Mouse (Mus musculus): ENCODE measurements around the gene Snx29.

Snx29 gene

GRCm38 (mm10) chr16:11685264-11685663, 362.6 kb downstream of the Snx29 start:
- DNase-seq (ENCODE audit: low spot score in 2 of 2), result no peak

- DNase-seq (ENCODE audit: low spot score in 2 of 2), result no peak
Measured at GRCm38 (mm10) chr16:11685735-11686340, 363.1 kb downstream of the Snx29 start.

- DNase-seq (ENCODE audit: low spot score in 2 of 2), result no peak
Measured at GRCm38 (mm10) chr16:11687836-11688235, 365.1 kb downstream of the Snx29 start.

- no peak for DNase-seq (ENCODE audit: low spot score in 2 of 2)
Measured at GRCm38 (mm10) chr16:11688281-11689005, 365.7 kb downstream of the Snx29 start.

GRCm38 (mm10) chr16:11690097-11690496, 367.4 kb downstream of the Snx29 start:
- no peak for DNase-seq (ENCODE audit: low spot score in 2 of 2)

GRCm38 (mm10) chr16:11690756-11691155, 368.0 kb downstream of the Snx29 start:
- DNase-seq (ENCODE audit: low spot score in 2 of 2), result no peak

- DNase-seq (ENCODE audit: low spot score in 2 of 2), result no peak
Measured at GRCm38 (mm10) chr16:11691487-11692200, 368.9 kb downstream of the Snx29 start.

- no peak for DNase-seq (ENCODE audit: low spot score in 2 of 2)
Measured at GRCm38 (mm10) chr16:11692744-11693143, 370.0 kb downstream of the Snx29 start.

- no peak for DNase-seq (ENCODE audit: low spot score in 2 of 2)
Measured at GRCm38 (mm10) chr16:11694386-11694785, 371.7 kb downstream of the Snx29 start.

GRCm38 (mm10) chr16:11696767-11697166, 374.1 kb downstream of the Snx29 start:
- DNase-seq (ENCODE audit: low spot score in 2 of 2), result no peak

- no peak for DNase-seq (ENCODE audit: low spot score in 2 of 2)
Measured at GRCm38 (mm10) chr16:11697710-11698357, 375.1 kb downstream of the Snx29 start.

GRCm38 (mm10) chr16:11701579-11701978, 378.9 kb downstream of the Snx29 start:
- DNase-seq (ENCODE audit: low spot score in 2 of 2), result no peak

GRCm38 (mm10) chr16:11704096-11704495, 381.4 kb downstream of the Snx29 start:
- no peak for DNase-seq (ENCODE audit: low spot score in 2 of 2)

GRCm38 (mm10) chr16:11705456-11705855, 382.7 kb downstream of the Snx29 start:
- no peak for DNase-seq (ENCODE audit: low spot score in 2 of 2)

- no peak for DNase-seq (ENCODE audit: low spot score in 2 of 2)
Measured at GRCm38 (mm10) chr16:11708097-11708496, 385.4 kb downstream of the Snx29 start.

- no peak for DNase-seq (ENCODE audit: low spot score in 2 of 2)
Measured at GRCm38 (mm10) chr16:11709382-11709781, 386.7 kb downstream of the Snx29 start.

- no peak for DNase-seq (ENCODE audit: low spot score in 2 of 2)
Measured at GRCm38 (mm10) chr16:11709999-11710667, 387.4 kb downstream of the Snx29 start.

GRCm38 (mm10) chr16:11713265-11713865, 390.7 kb downstream of the Snx29 start:
- no peak for DNase-seq (ENCODE audit: low spot score in 2 of 2)

- DNase-seq (ENCODE audit: low spot score in 2 of 2), result no peak
Measured at GRCm38 (mm10) chr16:11716932-11717331, 394.2 kb downstream of the Snx29 start.

GRCm38 (mm10) chr16:11725901-11726300, 403.2 kb downstream of the Snx29 start:
- DNase-seq (ENCODE audit: low spot score in 2 of 2), result no peak

GRCm38 (mm10) chr16:11727331-11727730, 404.6 kb downstream of the Snx29 start:
- no peak for DNase-seq (ENCODE audit: low spot score in 2 of 2)

All from urinary bladder, postnatal 36 days (tissue).